Mouse (Mus musculus): Measurements from ENCODE around the gene Cenpx. TPM values are rescaled to one million over a fixed set of nuclear protein-coding genes. Genes with fewer than 3 reads are reported as not detected.

Gene Cenpx
- total RNA-seq, 2 experiments from 2014 or later, result 71.5 to 95.8 TPM

- no peak for ATAC-seq (ENCODE audit: poor library complexity, severe bottlenecking)
Measured at GRCm38 (mm10) chr11:120662759-120663158, 50.8 kb downstream of the Cenpx start.

GRCm38 (mm10) chr11:120661076-120661460 lies 52.5 kb downstream of the Cenpx start, which contains the start of gene Notum:
Gene Notum (minus strand): TSS chr11:120661175.
- no peak for ATAC-seq (ENCODE audit: poor library complexity, severe bottlenecking)

Other genes starting within 250 kb of the Cenpx start
- 14.1 and 15.1 TPM in 2 replicates for gene Arl16, start 246.1 kb downstream of the Cenpx start, total RNA-seq (2015)
- 9.1 and 10.8 TPM in 2 replicates for gene Arl16, start 246.1 kb downstream of the Cenpx start, total RNA-seq (2017)
- gene Mrpl12, start 229.1 kb downstream of the Cenpx start, total RNA-seq (2015), result 34.3 and 35.6 TPM in 2 replicates
- gene Mrpl12, start 229.1 kb downstream of the Cenpx start, total RNA-seq (2017), result 25.4 and 41.7 TPM in 2 replicates
- gene Slc25a10, start 221.9 kb downstream of the Cenpx start, total RNA-seq (2015), result 9.3 and 14.7 TPM in 2 replicates
- 12.8 and 17.2 TPM in 2 replicates for gene Slc25a10, start 221.9 kb downstream of the Cenpx start, total RNA-seq (2017)
- gene Gcgr, start 183.0 kb downstream of the Cenpx start, total RNA-seq (2015), result not detected in 2 replicates
- gene Gcgr, start 183.0 kb downstream of the Cenpx start, total RNA-seq (2017), result not detected in 2 replicates
- 79.7 and 83.0 TPM in 2 replicates for gene Mcrip1, start 164.0 kb downstream of the Cenpx start, total RNA-seq (2015)
- gene Mcrip1, start 164.0 kb downstream of the Cenpx start, total RNA-seq (2017), result 18.3 and 30.5 TPM in 2 replicates
- gene Ppp1r27, start 162.6 kb downstream of the Cenpx start, total RNA-seq (2015), result not detected in 2 replicates
- not detected in 2 replicates for gene Ppp1r27, start 162.6 kb downstream of the Cenpx start, total RNA-seq (2017)
- gene P4hb, start 140.5 kb downstream of the Cenpx start, total RNA-seq (2015), result 301 and 325 TPM in 2 replicates
- gene P4hb, start 140.5 kb downstream of the Cenpx start, total RNA-seq (2017), result 587 and 590 TPM in 2 replicates
- gene Arhgdia, start 132.1 kb downstream of the Cenpx start, total RNA-seq (2015), result 506 and 521 TPM in 2 replicates
- gene Arhgdia, start 132.1 kb downstream of the Cenpx start, total RNA-seq (2017), result 226 and 275 TPM in 2 replicates
- gene Alyref, start 115.4 kb downstream of the Cenpx start, total RNA-seq (2015), result 143 and 149 TPM in 2 replicates
- 171 and 196 TPM in 2 replicates for gene Alyref, start 115.4 kb downstream of the Cenpx start, total RNA-seq (2017)
- gene Anapc11, start 115.3 kb downstream of the Cenpx start, total RNA-seq (2015), result 79.9 and 90.6 TPM in 2 replicates
- 30.0 and 32.3 TPM in 2 replicates for gene Anapc11, start 115.3 kb downstream of the Cenpx start, total RNA-seq (2017)
- gene Npb, start 105.3 kb downstream of the Cenpx start, total RNA-seq (2015), result not detected in 2 replicates
- not detected in 2 replicates for gene Npb, start 105.3 kb downstream of the Cenpx start, total RNA-seq (2017)
- gene Pcyt2, start 95.8 kb downstream of the Cenpx start, total RNA-seq (2015), result 11.8 and 13.3 TPM in 2 replicates
- 17.3 and 22.6 TPM in 2 replicates for gene Pcyt2, start 95.8 kb downstream of the Cenpx start, total RNA-seq (2017)
- gene Sirt7, start 88.5 kb downstream of the Cenpx start, total RNA-seq (2015), result 51.4 and 53.6 TPM in 2 replicates
- 119 and 121 TPM in 2 replicates for gene Sirt7, start 88.5 kb downstream of the Cenpx start, total RNA-seq (2017)
- gene Mafg, start 80.1 kb downstream of the Cenpx start, total RNA-seq (2015), result 23.1 and 23.8 TPM in 2 replicates
- 58.7 and 68.0 TPM in 2 replicates for gene Mafg, start 80.1 kb downstream of the Cenpx start, total RNA-seq (2017)
- gene Pycr1, start 70.0 kb downstream of the Cenpx start, total RNA-seq (2015), result 3.5 and 3.7 TPM in 2 replicates
- 2.9 TPM in 2 replicates for gene Pycr1, start 70.0 kb downstream of the Cenpx start, total RNA-seq (2017)
- gene Myadml2, start 65.6 kb downstream of the Cenpx start, total RNA-seq (2015), result not detected in 2 replicates
- gene Myadml2, start 65.6 kb downstream of the Cenpx start, total RNA-seq (2017), result not detected in 2 replicates
- not detected in 2 replicates for gene Notum, start 52.6 kb downstream of the Cenpx start, total RNA-seq (2015)
- not detected in 2 replicates for gene Notum, start 52.6 kb downstream of the Cenpx start, total RNA-seq (2017)
- gene Aspscr1, start 40.8 kb downstream of the Cenpx start, total RNA-seq (2015), result 57.9 and 63.1 TPM in 2 replicates
- 59.5 and 70.2 TPM in 2 replicates for gene Aspscr1, start 40.8 kb downstream of the Cenpx start, total RNA-seq (2017)
- gene Lrrc45, start 187 bp upstream of the Cenpx start, total RNA-seq (2015), result 6.3 and 7.2 TPM in 2 replicates
- gene Lrrc45, start 187 bp upstream of the Cenpx start, total RNA-seq (2017), result 21.0 and 21.6 TPM in 2 replicates
- gene Rac3, start 7.7 kb upstream of the Cenpx start, total RNA-seq (2015), result 0.25 and 0.83 TPM in 2 replicates
- gene Rac3, start 7.7 kb upstream of the Cenpx start, total RNA-seq (2017), result 1.4 TPM in 1 of 2 replicates, not detected in the other
- gene Dcxr, start 13.5 kb upstream of the Cenpx start, total RNA-seq (2015), result 24.9 and 30.0 TPM in 2 replicates
- 20.0 and 25.0 TPM in 2 replicates for gene Dcxr, start 13.5 kb upstream of the Cenpx start, total RNA-seq (2017)
- gene Cbr2, start 18.4 kb upstream of the Cenpx start, total RNA-seq (2015), result 7.6 and 8.5 TPM in 2 replicates
- 1.7 and 8.9 TPM in 2 replicates for gene Cbr2, start 18.4 kb upstream of the Cenpx start, total RNA-seq (2017)
- gene Hmga1b, start 49.1 kb upstream of the Cenpx start, total RNA-seq (2015), result 10.5 and 11.9 TPM in 2 replicates
- gene Hmga1b, start 49.1 kb upstream of the Cenpx start, total RNA-seq (2017), result 7.6 and 8.8 TPM in 2 replicates
- gene Rfng, start 70.5 kb upstream of the Cenpx start, total RNA-seq (2015), result 10.4 and 14.5 TPM in 2 replicates
- 3.3 and 5.7 TPM in 2 replicates for gene Rfng, start 70.5 kb upstream of the Cenpx start, total RNA-seq (2017)
- 51.4 and 70.1 TPM in 2 replicates for gene Gps1, start 70.5 kb upstream of the Cenpx start, total RNA-seq (2015)
- 52.1 and 56.3 TPM in 2 replicates for gene Gps1, start 70.5 kb upstream of the Cenpx start, total RNA-seq (2017)
- 46.1 and 51.8 TPM in 2 replicates for gene Dus1l, start 82.7 kb upstream of the Cenpx start, total RNA-seq (2015)
- 24.0 and 31.1 TPM in 2 replicates for gene Dus1l, start 82.7 kb upstream of the Cenpx start, total RNA-seq (2017)
- 14.0 and 19.2 TPM in 2 replicates for gene Fasn, start 110.8 kb upstream of the Cenpx start, total RNA-seq (2015)
- gene Fasn, start 110.8 kb upstream of the Cenpx start, total RNA-seq (2017), result 10.5 and 13.3 TPM in 2 replicates
- gene Ccdc57, start 219.1 kb upstream of the Cenpx start, total RNA-seq (2015), result 0.30 and 1.2 TPM in 2 replicates
- gene Ccdc57, start 219.1 kb upstream of the Cenpx start, total RNA-seq (2017), result 2.1 and 2.4 TPM in 2 replicates
- gene Slc16a3, start 234.7 kb upstream of the Cenpx start, total RNA-seq (2015), result 21.4 and 24.6 TPM in 2 replicates
- gene Slc16a3, start 234.7 kb upstream of the Cenpx start, total RNA-seq (2017), result 35.2 and 40.7 TPM in 2 replicates